Mouse (Mus musculus): Measurements from ENCODE around the gene Dad1.

The Dad1 gene

GRCm38 (mm10) chr14:54224064-54224417 lies 29.9 kb downstream of the Dad1 start:
- DNase-seq = no peak

GRCm38 (mm10) chr14:54223315-54224063 lies 30.4 kb downstream of the Dad1 start:
- DNase-seq = no peak

GRCm38 (mm10) chr14:54222289-54222727 lies 31.6 kb downstream of the Dad1 start:
- no peak for DNase-seq

- DNase-seq = no peak
Measured at GRCm38 (mm10) chr14:54221641-54222040, 32.3 kb downstream of the Dad1 start.

GRCm38 (mm10) chr14:54220726-54221494 lies 33.0 kb downstream of the Dad1 start:
- DNase-seq = no peak

GRCm38 (mm10) chr14:54219849-54220248 lies 34.1 kb downstream of the Dad1 start:
- no peak for DNase-seq

- DNase-seq = no peak
Measured at GRCm38 (mm10) chr14:54219256-54219655, 34.6 kb downstream of the Dad1 start.

GRCm38 (mm10) chr14:54218721-54219120 lies 35.2 kb downstream of the Dad1 start:
- no peak for DNase-seq

- DNase-seq = no peak
Measured at GRCm38 (mm10) chr14:54218233-54218632, 35.7 kb downstream of the Dad1 start.

- DNase-seq = peak in 1 of 2 experiments; percentile 26
Measured at GRCm38 (mm10) chr14:54216126-54216525, 37.8 kb downstream of the Dad1 start.

- DNase-seq = no peak
Measured at GRCm38 (mm10) chr14:54214901-54215300, 39.0 kb downstream of the Dad1 start.

- no peak for DNase-seq
Measured at GRCm38 (mm10) chr14:54214477-54214876, 39.4 kb downstream of the Dad1 start.

- no peak for DNase-seq
Measured at GRCm38 (mm10) chr14:54213734-54214133, 40.2 kb downstream of the Dad1 start.

GRCm38 (mm10) chr14:54211755-54212154 lies 42.1 kb downstream of the Dad1 start:
- DNase-seq = no peak

GRCm38 (mm10) chr14:54211199-54211598 lies 42.7 kb downstream of the Dad1 start:
- DNase-seq = no peak

- no peak for DNase-seq
Measured at GRCm38 (mm10) chr14:54210401-54210800, 43.5 kb downstream of the Dad1 start.

GRCm38 (mm10) chr14:54209932-54210331 lies 44.0 kb downstream of the Dad1 start:
- DNase-seq = no peak

- no peak for DNase-seq
Measured at GRCm38 (mm10) chr14:54208741-54209140, 45.2 kb downstream of the Dad1 start.

- no peak for DNase-seq
Measured at GRCm38 (mm10) chr14:54207924-54208323, 46.0 kb downstream of the Dad1 start.

GRCm38 (mm10) chr14:54206750-54207550 lies 47.0 kb downstream of the Dad1 start:
- no peak for DNase-seq

- no peak for DNase-seq
Measured at GRCm38 (mm10) chr14:54206309-54206708, 47.6 kb downstream of the Dad1 start.

GRCm38 (mm10) chr14:54205904-54206303 lies 48.0 kb downstream of the Dad1 start:
- DNase-seq = no peak

GRCm38 (mm10) chr14:54204786-54205185 lies 49.1 kb downstream of the Dad1 start:
- DNase-seq = no peak
